12 mouse cellular contexts compared by ENCODE assay signal in the genomic region with DNA sequence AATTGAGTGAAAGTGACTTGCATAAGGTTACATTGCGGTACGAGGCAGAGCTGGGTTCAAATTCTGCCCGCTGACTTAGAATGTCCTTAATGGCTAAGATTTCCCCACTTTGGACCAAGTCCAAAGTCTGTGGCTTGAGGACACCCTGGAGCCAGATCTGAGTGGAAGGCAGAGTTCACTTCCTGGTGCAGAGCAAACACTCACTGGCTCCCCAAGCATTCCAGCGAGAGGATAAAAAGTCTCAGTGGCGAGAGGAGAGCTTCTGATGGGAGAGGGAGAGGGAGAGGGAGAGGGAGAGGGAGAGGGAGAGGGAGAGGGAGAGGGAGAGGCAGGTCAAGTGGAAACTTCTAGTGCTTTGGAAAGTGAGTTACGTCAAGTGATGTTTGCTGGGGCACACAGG.
DNase-seq lines count a peak whose midpoint lies in the region; ATAC-seq and TF ChIP-seq lines count a peak whose summit lies in the region.
"Had no signal": no experiment of that assay in that cellular context is flagged by ENCODE, and none has a peak within 500 bp of the region (broad histone marks: within the 10 kb centered on the region; RNA-seq: fewer than 3 reads in every experiment).

No protein-coding gene starts in this region.

- ATAC-seq in forebrain, embryonic 12.5 days (ENCODE audit: low FRiP score), result no peak
- ATAC-seq in intestine, embryonic 16.5 days, result peak; percentile 80
- ATAC-seq in liver, embryonic 11.5 days (replicated peaks; ENCODE audit: low FRiP score), result no peak

- H3K36me3 ChIP-seq in forebrain, embryonic 10.5 days (replicated peaks), result no peaks in the 10 kb centered on the region
- H3K36me3 ChIP-seq in forebrain, embryonic 12.5 days (replicated peaks), result no peaks in the 10 kb centered on the region
- H3K36me3 ChIP-seq in intestine, embryonic 16.5 days (ENCODE audit: control insufficient read depth, insufficient read depth, low read length), result no peaks in the 10 kb centered on the region
- H3K36me3 ChIP-seq in small intestine, adult 2 months (ENCODE audit: control insufficient read depth, insufficient read depth, low read length), result no peaks in the 10 kb centered on the region
- H3K36me3 ChIP-seq in liver, embryonic 11.5 days (ENCODE audit: control insufficient read depth, insufficient read depth, low read length), result no peaks in the 10 kb centered on the region

- TF ChIP-seq POLR2A in small intestine, adult 2 months (IDR thresholded peaks at IDR 0.05; ENCODE audit: low read depth, low read length), result no peak

- H3K4me1 ChIP-seq in forebrain, embryonic 10.5 days, result peaks cover 71% of the 10 kb centered on the region
- H3K4me1 ChIP-seq in forebrain, embryonic 12.5 days, result peaks cover 30% of the 10 kb centered on the region
- H3K4me1 ChIP-seq in intestine, embryonic 16.5 days (ENCODE audit: control insufficient read depth, insufficient read depth, low read length), result peaks cover 31% of the 10 kb centered on the region
- peaks cover 32% of the 10 kb centered on the region for H3K4me1 ChIP-seq in small intestine, adult 2 months (ENCODE audit: control insufficient read depth, insufficient read depth, insufficient read length, low read length)
- 0 out of 2 replicates have a peak, but pooled peaks cover 7% of the 10 kb centered on the region for H3K4me1 ChIP-seq in liver, embryonic 11.5 days (replicated peaks; ENCODE audit: control insufficient read depth, insufficient read depth, low read length)

- H3K4me3 ChIP-seq in forebrain, embryonic 10.5 days, result no peak overlapping the region
- no peak overlapping the region for H3K4me3 ChIP-seq in forebrain, embryonic 12.5 days (replicated peaks)
- no peak overlapping the region for H3K4me3 ChIP-seq in intestine, embryonic 16.5 days (ENCODE audit: low read length)
- H3K4me3 ChIP-seq in small intestine, adult 2 months (ENCODE audit: low read depth, low read length), result no peak overlapping the region
- H3K4me3 ChIP-seq in liver, embryonic 11.5 days (ENCODE audit: low read depth, low read length), result no peak overlapping the region
- H3K4me3 ChIP-seq: erythroblast, embryonic 14.5 days had no signal

- H3K9ac ChIP-seq in forebrain, embryonic 12.5 days, result no peak overlapping the region
- H3K9ac ChIP-seq in intestine, embryonic 16.5 days (ENCODE audit: low read depth, low read length), result no peak overlapping the region
- H3K9ac ChIP-seq in liver, embryonic 11.5 days (ENCODE audit: low read depth, low read length), result no peak overlapping the region

- no peaks in the 10 kb centered on the region for H3K27me3 ChIP-seq in forebrain, embryonic 10.5 days (ENCODE audit: poor library complexity, severe bottlenecking)
- no peaks in the 10 kb centered on the region for H3K27me3 ChIP-seq in forebrain, embryonic 12.5 days
- H3K27me3 ChIP-seq in intestine, embryonic 16.5 days (replicated peaks; ENCODE audit: control insufficient read depth, insufficient read depth, low read length), result no peaks in the 10 kb centered on the region
- H3K27me3 ChIP-seq in small intestine, adult 2 months (ENCODE audit: control insufficient read depth, insufficient read depth, low read length), result no peaks in the 10 kb centered on the region
- no peaks in the 10 kb centered on the region for H3K27me3 ChIP-seq in liver, embryonic 11.5 days (replicated peaks; ENCODE audit: control insufficient read depth, insufficient read depth, low read length)

- H3K9me3 ChIP-seq in forebrain, embryonic 10.5 days, result no peaks in the 10 kb centered on the region
- H3K9me3 ChIP-seq in forebrain, embryonic 12.5 days, result no peaks in the 10 kb centered on the region
- no peaks in the 10 kb centered on the region for H3K9me3 ChIP-seq in intestine, embryonic 16.5 days (ENCODE audit: control insufficient read depth, low read length)
- no peaks in the 10 kb centered on the region for H3K9me3 ChIP-seq in liver, embryonic 11.5 days (ENCODE audit: control insufficient read depth, low read length)

- no peak for DNase-seq in forebrain, embryonic 10.5 days (ENCODE audit: extremely low spot score, low spot score)
- DNase-seq in lung, adult 18-20 months, result peak; percentile 83 to 89
- no peak for DNase-seq in liver, embryonic 11.5 days (ENCODE audit: low spot score)
- no peak for DNase-seq in neural tube, embryonic 10.5 days (ENCODE audit: extremely low spot score, low spot score)
- no peak for DNase-seq in cerebellum, adult 9-11 months
- DNase-seq: cerebellum, adult 11-12 months; heart, postnatal 4 days; thymus, postnatal 25 days had no signal

- H3K4me2 ChIP-seq in forebrain, embryonic 12.5 days, result no peak overlapping the region
- no peak overlapping the region for H3K4me2 ChIP-seq in intestine, embryonic 16.5 days (ENCODE audit: low read depth, low read length)
- no peak overlapping the region for H3K4me2 ChIP-seq in liver, embryonic 11.5 days

- no peak for TF ChIP-seq CTCF in small intestine, adult 2 months (IDR thresholded peaks at IDR 0.05; ENCODE audit: extremely low read depth, insufficient read length, insufficient replicate concordance, low read depth, low read length)

- 77% methylated on average over 6 of the region's 6 CpGs for WGBS in forebrain, embryonic 10.5 days
- 84% methylated on average over 6 of the region's 6 CpGs for WGBS in forebrain, embryonic 12.5 days
- whole genome bisulfite sequencing in intestine, embryonic 16.5 days, result 43% methylated on average over 6 of the region's 6 CpGs
- 25% methylated on average over 6 of the region's 6 CpGs for WGBS in small intestine, adult 2 months
- 74% methylated on average over 6 of the region's 6 CpGs for WGBS in liver, embryonic 11.5 days

- peak overlapping the region; percentile 77 for H3K27ac ChIP-seq in forebrain, embryonic 10.5 days
- no peak overlapping the region for H3K27ac ChIP-seq in forebrain, embryonic 12.5 days
- H3K27ac ChIP-seq in intestine, embryonic 16.5 days (ENCODE audit: low read length), result peak overlapping the region; percentile 43
- peak overlapping the region; percentile 85 for H3K27ac ChIP-seq in small intestine, adult 2 months (ENCODE audit: insufficient read depth, low read depth, low read length)
- H3K27ac ChIP-seq in liver, embryonic 11.5 days (ENCODE audit: low read depth, low read length), result no peak overlapping the region

Comparison
In these comparisons a context has a peak if more than half of its experiments do, and no peak if none do; other contexts are left out.
1. H3K27ac ChIP-seq: peak in forebrain, embryonic 10.5 days (single experiment), intestine, embryonic 16.5 days (single experiment) and small intestine, adult 2 months (single experiment); none in forebrain, embryonic 12.5 days (single experiment) and liver, embryonic 11.5 days (single experiment).
2. DNase-seq: peak in lung, adult 18-20 months (2 of 2); none in forebrain, embryonic 10.5 days (single experiment), liver, embryonic 11.5 days (single experiment), neural tube, embryonic 10.5 days (single experiment) and cerebellum, adult 9-11 months (single experiment).